Mouse (Mus musculus): ENCODE data around the gene Ccdc181. TPM values are rescaled to one million over a fixed set of nuclear protein-coding genes. Genes with fewer than 3 reads are reported as not detected.
"Not testable (repeated sequence)": the region's sequence is repeated elsewhere in the genome, so short reads cannot be mapped to it uniquely, and the experiment has no call there.

Ccdc181 gene
- 19.8 and 22.4 TPM in 2 replicates for polyA plus RNA-seq (2015; fragmentation: Nextera tagmentation; extraction: Ambion mirVana)

DNA sequence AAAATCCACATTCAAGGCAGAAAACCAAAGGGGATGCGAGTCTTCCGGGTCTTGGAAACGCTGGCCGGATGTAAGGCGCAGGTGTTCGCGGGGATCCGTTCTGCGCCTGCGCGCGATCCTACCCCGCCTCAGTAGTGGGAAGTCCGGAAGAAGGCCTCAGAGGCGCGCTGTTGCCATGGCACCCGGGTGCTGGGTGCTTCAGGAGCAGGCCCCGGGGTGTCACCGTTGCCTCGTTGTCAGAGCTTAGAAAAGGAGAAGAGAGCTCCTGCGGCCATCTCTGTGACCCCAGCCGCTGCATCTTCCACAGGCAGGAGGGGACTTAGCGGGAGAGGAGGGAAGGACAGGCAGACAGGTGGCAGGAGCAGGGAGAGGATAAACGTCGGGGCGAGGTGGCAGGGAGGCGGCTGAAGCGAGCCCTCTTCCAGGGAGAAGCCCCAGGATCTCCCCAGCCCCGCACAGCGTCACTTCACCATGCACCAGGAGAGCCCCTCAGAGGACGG lies at the start of gene Ccdc181:
Ccdc181 (plus strand) TSS at position 131 of the 500 bp plus-strand sequence.
- peaks cover 5% of the 10 kb centered on the region; the same call in 1 of the 2 replicates for H3K4me1 ChIP-seq (replicated peaks)
- H3K9me3 ChIP-seq = no peaks in the 10 kb centered on the region
- WGBS = 0% methylated on average over 31 of the region's 31 CpGs
- H3K4me2 ChIP-seq = peak within 1 kb of the TSS; percentile 76
- peak within 1 kb of the TSS; percentile 85 for H3K27ac ChIP-seq (replicated peaks)
- H3K4me3 ChIP-seq = peak within 1 kb of the TSS; percentile 63
- H3K36me3 ChIP-seq = peaks cover 6% of the 10 kb centered on the region
- H3K9ac ChIP-seq = peak within 1 kb of the TSS; percentile 76
- H3K27me3 ChIP-seq = no peaks in the 10 kb centered on the region; the same call in 1 of the 2 replicates
- peak; percentile 100 for ATAC-seq (ENCODE audit: low read depth)

GRCm38 (mm10) chr1:164231937-164232570 lies 43.3 kb upstream of the Ccdc181 start:
- H3K9ac ChIP-seq; H3K27ac ChIP-seq (replicated peaks); H3K27me3 ChIP-seq; H3K4me3 ChIP-seq; H3K9me3 ChIP-seq; H3K36me3 ChIP-seq; H3K4me2 ChIP-seq; ATAC-seq (ENCODE audit: low read depth); H3K4me1 ChIP-seq (replicated peaks): not testable (repeated sequence)
- 64% methylated on average over 2 of the region's 4 CpGs for WGBS

DNA sequence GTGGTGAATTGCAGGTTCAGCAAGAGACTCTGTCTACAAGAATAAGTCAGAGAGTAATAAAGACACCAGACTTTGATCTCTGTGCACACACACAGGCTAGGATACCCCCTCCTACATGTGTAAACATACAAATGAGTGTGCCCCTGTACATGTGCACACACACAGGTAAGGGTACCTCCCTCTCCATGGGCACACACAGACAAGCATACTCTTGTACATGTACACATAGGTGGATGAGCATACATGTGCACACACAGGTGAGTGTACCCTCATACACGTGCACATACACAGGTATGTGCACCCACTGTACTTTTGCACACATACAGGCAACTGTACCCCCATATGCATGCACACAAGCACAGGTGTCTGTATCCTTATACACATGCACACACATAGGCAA lies 41.9 kb upstream of the Ccdc181 start:
- H3K27me3 ChIP-seq = no peaks in the 10 kb centered on the region
- H3K9me3 ChIP-seq = no peaks in the 10 kb centered on the region
- H3K9ac ChIP-seq = no peak overlapping the region
- H3K4me3 ChIP-seq = no peak overlapping the region
- no peak overlapping the region for H3K27ac ChIP-seq (replicated peaks)
- H3K4me1 ChIP-seq (replicated peaks) = no peaks in the 10 kb centered on the region
- no peak for ATAC-seq (ENCODE audit: low read depth)
- WGBS = 71% methylated on average over 1 of the region's 1 CpGs
- H3K36me3 ChIP-seq = no peaks in the 10 kb centered on the region
- H3K4me2 ChIP-seq = no peak overlapping the region

- ATAC-seq (ENCODE audit: low read depth) = no peak
- H3K4me2 ChIP-seq = no peak overlapping the region
- WGBS = 73% methylated on average over 7 of the region's 7 CpGs
- no peaks in the 10 kb centered on the region for H3K27me3 ChIP-seq
- no peaks in the 10 kb centered on the region for H3K4me1 ChIP-seq (replicated peaks)
- H3K9ac ChIP-seq = no peak overlapping the region
- H3K36me3 ChIP-seq = no peaks in the 10 kb centered on the region
- no peak overlapping the region for H3K27ac ChIP-seq (replicated peaks)
- H3K9me3 ChIP-seq = no peaks in the 10 kb centered on the region
- no peak overlapping the region for H3K4me3 ChIP-seq
These were observed 40.3 kb upstream of the Ccdc181 start for GRCm38 (mm10) chr1:164235078-164235477.

- no peak overlapping the region for H3K27ac ChIP-seq (replicated peaks)
- no peak for ATAC-seq (ENCODE audit: low read depth)
- no peaks in the 10 kb centered on the region for H3K9me3 ChIP-seq
- WGBS = 77% methylated on average over 7 of the region's 7 CpGs
- no peak overlapping the region for H3K4me2 ChIP-seq
- H3K4me1 ChIP-seq (replicated peaks) = no peaks in the 10 kb centered on the region
- H3K27me3 ChIP-seq = no peaks in the 10 kb centered on the region
- H3K4me3 ChIP-seq = no peak overlapping the region
- H3K36me3 ChIP-seq = no peaks in the 10 kb centered on the region
- no peak overlapping the region for H3K9ac ChIP-seq
These were observed 39.3 kb upstream of the Ccdc181 start for GRCm38 (mm10) chr1:164236078-164236477.

DNA sequence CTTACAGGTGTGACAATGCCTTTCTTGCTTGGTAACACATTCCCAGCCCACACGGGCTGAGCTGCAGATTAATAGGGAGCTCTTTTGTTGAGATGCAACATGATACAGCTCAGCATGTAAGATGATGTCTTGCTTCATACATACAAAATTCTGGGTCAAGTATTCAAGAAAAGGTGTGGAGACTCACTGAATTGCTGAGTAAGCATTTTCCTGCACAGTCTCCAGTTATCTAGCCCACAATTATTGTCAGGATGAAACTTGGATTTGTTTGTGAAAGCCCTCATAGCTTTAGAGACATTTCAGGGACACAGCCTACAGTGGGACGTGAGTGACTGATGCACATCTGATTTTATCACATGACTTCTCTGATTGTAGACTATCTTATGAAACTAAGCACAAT lies 33.9 kb upstream of the Ccdc181 start:
- Histone ChIP-seq H3K27ac (replicated peaks) (no peak overlapping the region), H3K4me1 (replicated peaks) (no peaks in the 10 kb centered on the region), H3K4me2 (no peak overlapping the region), H3K36me3 (no peaks in the 10 kb centered on the region), H3K9ac (no peak overlapping the region), H3K9me3 (no peaks in the 10 kb centered on the region), H3K27me3 (no peaks in the 10 kb centered on the region), H3K4me3 (no peak overlapping the region)
- 87% methylated on average over 2 of the region's 2 CpGs for WGBS
- ATAC-seq (ENCODE audit: low read depth) = no peak

DNA sequence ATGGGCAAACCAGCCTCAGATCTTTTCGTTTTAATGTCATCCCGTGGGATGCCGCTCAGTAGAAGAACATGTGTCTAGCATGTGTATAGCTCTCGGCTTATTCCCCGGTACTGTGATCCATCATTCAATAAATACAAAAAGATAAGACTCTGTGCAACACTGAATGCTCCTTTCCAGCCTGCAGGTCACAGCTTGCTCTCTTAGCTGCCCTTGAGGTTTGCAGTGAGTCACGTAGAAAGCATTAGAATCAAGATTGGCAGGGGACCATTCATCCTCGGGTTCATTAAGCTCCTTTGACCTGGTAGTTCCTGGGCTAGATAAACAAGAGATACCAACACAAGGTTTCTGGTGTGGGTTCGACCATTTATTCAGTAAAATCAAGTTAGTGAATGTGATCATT lies 32.6 kb upstream of the Ccdc181 start:
- 73% methylated on average over 8 of the region's 8 CpGs for WGBS
- no peaks in the 10 kb centered on the region for H3K36me3 ChIP-seq
- no peak overlapping the region for H3K9ac ChIP-seq
- H3K4me1 ChIP-seq (replicated peaks) = peaks cover 4% of the 10 kb centered on the region
- no peak overlapping the region for H3K27ac ChIP-seq (replicated peaks)
- no peak overlapping the region for H3K4me2 ChIP-seq
- H3K9me3 ChIP-seq = no peaks in the 10 kb centered on the region
- ATAC-seq (ENCODE audit: low read depth) = no peak
- no peak overlapping the region for H3K4me3 ChIP-seq
- H3K27me3 ChIP-seq = no peaks in the 10 kb centered on the region

- no peaks in the 10 kb centered on the region for H3K27me3 ChIP-seq
- H3K27ac ChIP-seq (replicated peaks) = no peak overlapping the region
- ATAC-seq (ENCODE audit: low read depth) = no peak
- no peaks in the 10 kb centered on the region for H3K36me3 ChIP-seq
- H3K4me3 ChIP-seq = peak overlapping the region; percentile 70; the same call in 1 of the 2 replicates
- peak overlapping the region; percentile 81 for H3K4me2 ChIP-seq
- H3K9me3 ChIP-seq = no peaks in the 10 kb centered on the region
- 26% methylated on average over 8 of the region's 8 CpGs for WGBS
- peak overlapping the region; percentile 71 for H3K9ac ChIP-seq
- peaks cover 26% of the 10 kb centered on the region for H3K4me1 ChIP-seq (replicated peaks)
These were observed 27.9 kb upstream of the Ccdc181 start for GRCm38 (mm10) chr1:164247442-164247841.

DNA sequence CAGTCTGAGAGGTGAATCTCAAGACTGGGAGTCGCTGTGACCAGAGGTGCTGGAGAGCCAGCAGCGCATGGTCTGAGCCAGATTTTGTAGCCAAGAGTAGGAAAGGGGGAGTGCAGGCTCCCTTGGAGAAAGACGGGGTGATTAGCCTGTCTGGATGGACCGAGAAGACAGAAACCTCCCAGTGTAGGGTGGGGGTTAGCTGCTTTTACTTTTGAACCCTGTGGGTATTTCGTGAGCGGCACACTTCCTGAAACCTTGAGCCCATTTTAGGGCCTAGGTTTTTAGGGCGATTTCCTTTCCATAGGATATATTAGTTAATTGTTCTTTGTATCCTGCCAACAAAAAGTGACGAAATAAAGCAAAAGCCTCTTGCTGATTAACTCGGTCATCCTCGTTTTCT lies 27.4 kb upstream of the Ccdc181 start:
- 0 out of 2 replicates have a peak overlapping the region, but pooled peaks have one; percentile 67 for H3K27ac ChIP-seq (replicated peaks)
- WGBS = 9% methylated on average over 10 of the region's 10 CpGs
- no peak for ATAC-seq (ENCODE audit: low read depth)

GRCm38 (mm10) chr1:164248465-164249331 lies 26.7 kb upstream of the Ccdc181 start, which contains the start of gene Slc19a2:
Slc19a2 (plus strand) TSS chr1:164249046.
- Histone ChIP-seq H3K36me3 (no peaks in the 10 kb centered on the region), H3K27me3 (no peaks in the 10 kb centered on the region), H3K9ac (peak within 1 kb of the TSS; percentile 74), H3K4me3 (peak within 1 kb of the TSS; percentile 70), H3K4me1 (replicated peaks) (peaks cover 26% of the 10 kb centered on the region), H3K27ac (replicated peaks) (peak within 1 kb of the TSS; percentile 71), H3K4me2 (peak within 1 kb of the TSS; percentile 81), H3K9me3 (no peaks in the 10 kb centered on the region)
- under 1% methylated on average over 73 of the region's 79 CpGs for WGBS
- ATAC-seq (ENCODE audit: low read depth) = peak; percentile 96

More for the DNA sequence above, 27.4 kb upstream of the Ccdc181 start:
- Histone ChIP-seq H3K27me3 (no peaks in the 10 kb centered on the region), H3K4me3 (peak overlapping the region; percentile 70), H3K9me3 (no peaks in the 10 kb centered on the region), H3K9ac (peak overlapping the region; percentile 71), H3K4me2 (peak overlapping the region; percentile 81), H3K36me3 (no peaks in the 10 kb centered on the region), H3K4me1 (replicated peaks) (peaks cover 26% of the 10 kb centered on the region)

DNA sequence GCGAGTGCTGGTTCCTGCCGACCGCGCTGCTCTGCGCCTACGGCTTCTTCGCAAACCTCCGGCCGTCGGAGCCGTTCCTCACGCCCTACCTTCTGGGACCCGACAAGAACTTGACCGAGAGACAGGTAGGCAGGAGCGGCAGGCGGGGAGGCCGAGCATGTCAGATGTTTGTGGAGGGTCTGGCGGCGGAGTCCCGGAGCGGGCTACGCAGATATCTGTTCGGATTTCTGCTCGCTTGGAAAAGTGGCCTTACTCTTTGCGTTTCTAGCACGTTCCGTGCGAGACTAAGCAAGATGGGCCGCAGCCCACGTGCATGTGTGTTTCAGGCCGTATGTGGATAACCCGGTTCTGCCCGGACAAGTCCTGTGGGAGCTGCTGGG lies 26.1 kb upstream of the Ccdc181 start:
- ATAC-seq (ENCODE audit: low read depth) = no peak; the same call in 1 of the 2 replicates
- under 1% methylated on average over 33 of the region's 33 CpGs for WGBS
- peak overlapping the region; percentile 71 for H3K27ac ChIP-seq (replicated peaks)
- H3K4me1 ChIP-seq (replicated peaks) = peaks cover 26% of the 10 kb centered on the region
- peak overlapping the region; percentile 70 for H3K4me3 ChIP-seq
- peak overlapping the region; percentile 74 for H3K9ac ChIP-seq
- no peaks in the 10 kb centered on the region for H3K36me3 ChIP-seq
- peak overlapping the region; percentile 81 for H3K4me2 ChIP-seq
- no peaks in the 10 kb centered on the region for H3K27me3 ChIP-seq
- no peaks in the 10 kb centered on the region for H3K9me3 ChIP-seq

Measured in neural tube, embryonic 13.5 days (tissue).